Mouse (Mus musculus) liver, embryonic 15.5 days (tissue): ENCODE data around the gene Phrf1. TPM values are rescaled to one million over a fixed set of nuclear protein-coding genes. Genes with fewer than 3 reads are reported as not detected.

Experiments used
- ATAC-seq: fragments of 200-750 bp; cut with Nextera tagmentation; 2 replicates; pipeline ENCODE4 v1.8.0; 2017; ENCODE audit warnings: moderate number of reproducible peaks, mild to moderate bottlenecking, moderate library complexity; ENCODE audit not compliant: insufficient read depth
- H3K27ac ChIP-seq: fragments of 300-500 bp; sonication (generic); replicated peaks from 2 replicates; pipeline ENCODE4 v1.5.1; 2015; ENCODE audit warnings: mild to moderate bottlenecking, inconsistent platforms
- H3K27me3 ChIP-seq: fragments of 300-500 bp; sonication (generic); 2 replicates; pipeline ENCODE4 v1.6.1; 2015; ENCODE audit warnings: mild to moderate bottlenecking, inconsistent platforms
- H3K36me3 ChIP-seq: fragments of 300-500 bp; sonication (generic); replicated peaks from 2 replicates; pipeline ENCODE4 v1.6.1; 2015; ENCODE audit warnings: moderate library complexity, mild to moderate bottlenecking, inconsistent platforms
- H3K4me1 ChIP-seq: fragments of 300-500 bp; sonication (generic); replicated peaks from 2 replicates; pipeline ENCODE4 v1.6.1; 2015; ENCODE audit warnings: inconsistent platforms
- H3K4me2 ChIP-seq: fragments of 300-500 bp; sonication (generic); 2 replicates; pipeline ENCODE4 v1.6.1; 2015; ENCODE audit warnings: moderate library complexity, mild to moderate bottlenecking, inconsistent platforms
- H3K4me3 ChIP-seq: fragments of 300-500 bp; sonication (generic); replicated peaks from 2 replicates; pipeline ENCODE4 v1.5.1; 2015; ENCODE audit warnings: mild to moderate bottlenecking, inconsistent platforms
- H3K9ac ChIP-seq: fragments of 300-500 bp; sonication (generic); 2 replicates; pipeline ENCODE4 v1.6.1; 2015; ENCODE audit warnings: moderate library complexity, mild to moderate bottlenecking, inconsistent platforms
- H3K9me3 ChIP-seq: fragments of 300-500 bp; sonication (generic); replicated peaks from 2 replicates; pipeline ENCODE4 v1.6.1; 2016; ENCODE audit warnings: inconsistent platforms
- WGBS: fragments of 180-500 bp; shearing (Covaris S2); methylation state at CpG from one replicate; pipeline ENCODE4 v1.1.7; 2015; ENCODE audit warnings: mixed read lengths; ENCODE audit not compliant: insufficient replicate concordance; 5-methylcytosine and 5-hydroxymethylcytosine counted together
- polyA plus RNA-seq: library from polyadenylated mRNA; unstranded; fragments of >200 nt; fragmentation: Nextera tagmentation; extraction: Ambion mirVana; gene quantifications from 2 replicates; pipeline ENCODE4 v1.2.1, GENCODE M21; 2015

The Phrf1 gene
- polyA plus RNA-seq, 1 experiment from 2014 or later: 26.7 TPM

GRCm38 (mm10) chr7:141270631-141271030 is 42.0 kb downstream of the Phrf1 start:
- H3K4me1 ChIP-seq: peaks cover 13% of the 10 kb centered on the region
- H3K27ac ChIP-seq: no peak overlapping the region
- H3K27me3 ChIP-seq: peaks cover 53% of the 10 kb centered on the region
- 59% methylated on average over 3 of the region's 3 CpGs for whole genome bisulfite sequencing
- H3K4me3 ChIP-seq: no peak overlapping the region
- H3K36me3 ChIP-seq: no peaks in the 10 kb centered on the region
- no peaks in the 10 kb centered on the region for H3K9me3 ChIP-seq
- no peak for ATAC-seq
- H3K9ac ChIP-seq: no peak overlapping the region
- H3K4me2 ChIP-seq: no peak overlapping the region

GRCm38 (mm10) chr7:141275356-141275755 is 46.8 kb downstream of the Phrf1 start:
- Histone ChIP-seq H3K27me3 (peaks cover 75% of the 10 kb centered on the region), H3K9ac (no peak overlapping the region)
- WGBS: 75% methylated on average over 9 of the region's 9 CpGs

GRCm38 (mm10) chr7:141276546-141276945 is 48.0 kb downstream of the Phrf1 start, which contains the start of gene Cdhr5:
Gene Cdhr5 (minus strand): TSS chr7:141276786.
- Histone ChIP-seq H3K27ac (no peak within 1 kb of the TSS), H3K4me3 (no peak within 1 kb of the TSS), H3K4me2 (no peak within 1 kb of the TSS), H3K36me3 (no peaks in the 10 kb centered on the region), H3K4me1 (peaks cover 6% of the 10 kb centered on the region), H3K9ac (no peak within 1 kb of the TSS), H3K27me3 (peaks cover 85% of the 10 kb centered on the region), H3K9me3 (no peaks in the 10 kb centered on the region)
- WGBS: 66% methylated on average over 11 of the region's 11 CpGs
- ATAC-seq: no peak

More at GRCm38 (mm10) chr7:141275356-141275755, 46.8 kb downstream of the Phrf1 start:
- no peak for ATAC-seq
- H3K4me2 ChIP-seq: no peak overlapping the region
- no peaks in the 10 kb centered on the region for H3K9me3 ChIP-seq
- no peak overlapping the region for H3K27ac ChIP-seq
- H3K4me3 ChIP-seq: no peak overlapping the region
- peaks cover 6% of the 10 kb centered on the region for H3K4me1 ChIP-seq
- H3K36me3 ChIP-seq: no peaks in the 10 kb centered on the region

- Histone ChIP-seq H3K36me3 (no peaks in the 10 kb centered on the region), H3K4me2 (no peak overlapping the region), H3K9me3 (no peaks in the 10 kb centered on the region), H3K4me3 (no peak overlapping the region), H3K27me3 (peaks cover 71% of the 10 kb centered on the region), H3K4me1 (peaks cover 6% of the 10 kb centered on the region), H3K9ac (no peak overlapping the region), H3K27ac (no peak overlapping the region)
- ATAC-seq: no peak
- 62% methylated on average over 11 of the region's 11 CpGs for WGBS
Measured at GRCm38 (mm10) chr7:141277701-141278678, 49.4 kb downstream of the Phrf1 start.

GRCm38 (mm10) chr7:141278766-141279590 is 50.4 kb downstream of the Phrf1 start, which contains the start of gene Sct:
Gene Sct (minus strand): TSS chr7:141279133.
- peak; percentile 20; the same call in 1 of the 2 replicates for ATAC-seq
- Histone ChIP-seq H3K9me3 (no peaks in the 10 kb centered on the region), H3K4me2 (peak within 1 kb of the TSS; percentile 64), H3K27me3 (peaks cover 68% of the 10 kb centered on the region), H3K9ac (no peak within 1 kb of the TSS), H3K4me3 (peak within 1 kb of the TSS; percentile 38), H3K4me1 (peaks cover 6% of the 10 kb centered on the region), H3K27ac (no peak within 1 kb of the TSS), H3K36me3 (no peaks in the 10 kb centered on the region)
- 6% methylated on average over 46 of the region's 46 CpGs for WGBS

- Histone ChIP-seq H3K4me2 (no peak overlapping the region), H3K9ac (no peak overlapping the region), H3K4me1 (peaks cover 6% of the 10 kb centered on the region), H3K27ac (no peak overlapping the region), H3K27me3 (peaks cover 61% of the 10 kb centered on the region), H3K4me3 (no peak overlapping the region), H3K36me3 (no peaks in the 10 kb centered on the region), H3K9me3 (no peaks in the 10 kb centered on the region)
- no peak for ATAC-seq
- WGBS: 72% methylated on average over 6 of the region's 6 CpGs
Measured at GRCm38 (mm10) chr7:141281442-141281841, 52.9 kb downstream of the Phrf1 start.

- Histone ChIP-seq H3K9me3 (no peaks in the 10 kb centered on the region), H3K4me3 (no peak overlapping the region), H3K4me2 (no peak overlapping the region), H3K27ac (no peak overlapping the region), H3K4me1 (peaks cover 6% of the 10 kb centered on the region), H3K9ac (no peak overlapping the region), H3K27me3 (peaks cover 53% of the 10 kb centered on the region), H3K36me3 (no peaks in the 10 kb centered on the region)
- 57% methylated on average over 4 of the region's 4 CpGs for WGBS
- no peak for ATAC-seq
Measured at GRCm38 (mm10) chr7:141282756-141283155, 54.2 kb downstream of the Phrf1 start.

- ATAC-seq: no peak
- 56% methylated on average over 3 of the region's 3 CpGs for WGBS
- Histone ChIP-seq H3K36me3 (no peaks in the 10 kb centered on the region), H3K27ac (no peak overlapping the region), H3K9ac (no peak overlapping the region), H3K9me3 (no peaks in the 10 kb centered on the region), H3K4me1 (peaks cover 5% of the 10 kb centered on the region), H3K27me3 (peaks cover 69% of the 10 kb centered on the region), H3K4me2 (no peak overlapping the region), H3K4me3 (no peak overlapping the region)
Measured at GRCm38 (mm10) chr7:141288042-141288441, 59.5 kb downstream of the Phrf1 start.

GRCm38 (mm10) chr7:141291921-141292582 is 63.5 kb downstream of the Phrf1 start, which contains the start of gene Drd4:
Gene Drd4 (plus strand): TSS chr7:141292006.
- 0 out of 2 replicates have a peak, but pooled peaks cover under 1% of the 10 kb centered on the region for H3K36me3 ChIP-seq
- no peaks in the 10 kb centered on the region for H3K9me3 ChIP-seq
- 3% methylated on average over 46 of the region's 46 CpGs for WGBS
- H3K4me2 ChIP-seq: peak within 1 kb of the TSS; percentile 55
- H3K27ac ChIP-seq: no peak within 1 kb of the TSS
- no peak within 1 kb of the TSS for H3K9ac ChIP-seq
- H3K27me3 ChIP-seq: peaks cover 89% of the 10 kb centered on the region
- peaks cover 16% of the 10 kb centered on the region for H3K4me1 ChIP-seq
- H3K4me3 ChIP-seq: peak within 1 kb of the TSS; percentile 32
- ATAC-seq: no peak

- Histone ChIP-seq H3K9ac (no peak overlapping the region), H3K4me1 (peaks cover 22% of the 10 kb centered on the region), H3K4me3 (no peak overlapping the region), H3K27ac (no peak overlapping the region), H3K9me3 (no peaks in the 10 kb centered on the region), H3K27me3 (peaks cover 86% of the 10 kb centered on the region), H3K36me3 (0 out of 2 replicates have a peak, but pooled peaks cover 3% of the 10 kb centered on the region), H3K4me2 (no peak overlapping the region)
- no peak for ATAC-seq
- 29% methylated on average over 15 of the region's 15 CpGs for WGBS
Measured at GRCm38 (mm10) chr7:141292583-141293388, 64.2 kb downstream of the Phrf1 start.
